Mouse (Mus musculus) midbrain, embryonic 12.5 days (tissue): Measurements from ENCODE around the gene B4galt1. TPM values are rescaled to one million over a fixed set of nuclear protein-coding genes. Genes with fewer than 3 reads are reported as not detected.
"Not testable (repeated sequence)": the region's sequence is repeated elsewhere in the genome, so short reads cannot be mapped to it uniquely, and the experiment has no call there.

Source experiments
- ATAC-seq: fragments of 200-750 bp; cut with Nextera tagmentation; 2 replicates; pipeline ENCODE4 v1.8.0; 2017; ENCODE audit warnings: low read depth, moderate TSS enrichment, moderate library complexity; ENCODE audit not compliant: low FRiP score
- H3K27ac ChIP-seq: fragments of 300-500 bp; sonication (generic); replicated peaks from 2 replicates; pipeline ENCODE4 v1.5.1; 2016; ENCODE audit warnings: mild to moderate bottlenecking
- H3K27me3 ChIP-seq: fragments of 300-500 bp; sonication (generic); 2 replicates; pipeline ENCODE4 v1.6.1; 2016; ENCODE audit warnings: mild to moderate bottlenecking
- H3K36me3 ChIP-seq: fragments of 300-500 bp; sonication (generic); 2 replicates; pipeline ENCODE4 v1.6.1; 2016
- H3K4me1 ChIP-seq: fragments of 300-500 bp; sonication (generic); 2 replicates; pipeline ENCODE4 v1.6.1; 2016
- H3K4me2 ChIP-seq: fragments of 300-500 bp; sonication (generic); replicated peaks from 2 replicates; pipeline ENCODE4 v1.6.1; 2016; ENCODE audit warnings: mild to moderate bottlenecking, moderate library complexity
- H3K4me3 ChIP-seq: fragments of 300-500 bp; sonication (generic); 2 replicates; pipeline ENCODE4 v1.5.1; 2016; ENCODE audit warnings: mild to moderate bottlenecking
- H3K9ac ChIP-seq: fragments of 300-500 bp; sonication (generic); replicated peaks from 2 replicates; pipeline ENCODE4 v1.6.1; 2016; ENCODE audit warnings: mild to moderate bottlenecking, moderate library complexity
- H3K9me3 ChIP-seq: fragments of 300-500 bp; sonication (generic); 2 replicates; pipeline ENCODE4 v1.6.1; 2016; ENCODE audit warnings: mild to moderate bottlenecking
- WGBS: fragments of 180-500 bp; shearing (Covaris S2); methylation state at CpG from one replicate; pipeline ENCODE4 v1.1.7; 2016; 5-methylcytosine and 5-hydroxymethylcytosine counted together
- polyA plus RNA-seq: library from polyadenylated mRNA; unstranded; fragments of >200 nt; fragmentation: Nextera tagmentation; extraction: Ambion mirVana; gene quantifications from 2 replicates; pipeline ENCODE4 v1.2.1, GENCODE M21; 2016

Gene B4galt1
- polyA plus RNA-seq, 1 experiment from 2014 or later, result 15.2 TPM

GRCm38 (mm10) chr4:40810481-40810880 lies 43.3 kb downstream of the B4galt1 start:
- H3K9ac ChIP-seq, result no peak overlapping the region
- peaks cover 2% of the 10 kb centered on the region for H3K4me1 ChIP-seq
- peaks cover 29% of the 10 kb centered on the region for H3K36me3 ChIP-seq
- no peaks in the 10 kb centered on the region for H3K9me3 ChIP-seq
- ATAC-seq, result no peak
- H3K4me3 ChIP-seq, result no peak overlapping the region
- H3K27me3 ChIP-seq, result no peaks in the 10 kb centered on the region
- 89% methylated on average over 5 of the region's 5 CpGs for WGBS
- H3K27ac ChIP-seq, result no peak overlapping the region
- no peak overlapping the region for H3K4me2 ChIP-seq

DNA sequence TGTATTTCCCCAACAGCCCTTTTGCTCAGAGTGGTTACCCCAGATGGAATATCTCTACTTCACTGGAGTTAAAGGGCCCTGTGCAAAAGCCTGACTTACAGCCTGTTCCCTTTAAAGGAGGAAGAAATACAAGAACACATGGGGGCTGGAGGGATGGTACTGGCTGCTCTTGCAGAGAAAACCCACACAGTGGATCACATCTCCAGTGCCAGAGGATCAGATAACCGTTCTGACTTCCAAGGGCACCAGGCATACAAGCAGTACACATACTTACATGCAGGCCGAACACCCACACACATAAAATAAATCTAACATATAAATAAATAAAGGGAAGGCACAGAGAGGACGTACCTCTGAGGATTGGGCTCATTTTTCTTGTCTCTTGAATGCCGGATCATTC lies 46.4 kb downstream of the B4galt1 start:
- H3K4me1 ChIP-seq, result no peaks in the 10 kb centered on the region
- H3K4me2 ChIP-seq, result no peak overlapping the region
- no peak overlapping the region for H3K27ac ChIP-seq
- ATAC-seq, result no peak
- H3K9me3 ChIP-seq, result no peaks in the 10 kb centered on the region
- WGBS, result 95% methylated on average over 4 of the region's 4 CpGs
- H3K9ac ChIP-seq, result no peak overlapping the region
- H3K4me3 ChIP-seq, result no peak overlapping the region
- peaks cover 30% of the 10 kb centered on the region for H3K36me3 ChIP-seq
- no peaks in the 10 kb centered on the region for H3K27me3 ChIP-seq

DNA sequence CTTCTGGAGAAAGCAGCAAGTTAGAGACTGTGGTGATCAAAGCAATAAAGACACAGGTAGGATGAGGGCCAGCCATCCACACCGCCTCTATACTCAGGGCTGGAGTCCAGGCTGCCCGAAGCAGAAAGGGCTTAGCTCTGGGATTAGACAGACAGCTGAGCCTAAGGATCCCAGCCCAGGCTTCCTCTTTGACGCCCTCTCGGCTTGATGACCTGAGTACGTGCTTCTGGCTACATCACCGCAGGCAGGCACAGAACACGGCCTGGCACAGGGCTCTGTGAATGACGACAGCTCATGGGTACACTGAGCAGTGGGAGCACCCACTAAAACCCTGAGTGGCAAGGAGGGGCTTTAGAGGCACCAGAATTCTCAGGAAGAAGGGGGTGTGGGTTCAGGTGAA lies 48.4 kb downstream of the B4galt1 start:
- no peak for ATAC-seq
- Histone ChIP-seq H3K4me1 (no peaks in the 10 kb centered on the region), H3K9ac (no peak overlapping the region), H3K4me3 (no peak overlapping the region), H3K27me3 (no peaks in the 10 kb centered on the region), H3K36me3 (peaks cover 23% of the 10 kb centered on the region), H3K27ac (no peak overlapping the region), H3K9me3 (no peaks in the 10 kb centered on the region), H3K4me2 (no peak overlapping the region)
- 86% methylated on average over 8 of the region's 8 CpGs for WGBS

DNA sequence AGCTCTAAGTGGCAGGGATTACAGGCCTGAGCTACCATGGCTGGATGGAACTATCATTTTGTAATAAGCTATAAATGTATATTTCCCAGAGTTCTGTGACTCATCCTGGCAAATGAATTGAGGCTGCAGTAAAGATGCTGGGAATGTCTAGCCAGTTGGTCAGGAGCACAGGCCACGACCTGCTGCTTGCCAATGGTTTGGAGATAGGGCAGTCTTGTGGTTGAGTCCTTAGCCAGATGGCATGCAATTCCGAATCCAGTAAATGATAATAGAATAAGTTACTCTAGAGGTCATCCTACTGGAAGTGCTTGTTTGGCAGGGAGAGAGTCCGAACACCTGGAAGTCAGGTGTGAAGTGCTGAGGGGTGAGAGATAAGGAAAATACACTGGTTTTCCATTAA lies 51.0 kb downstream of the B4galt1 start:
- Histone ChIP-seq H3K36me3 (peaks cover 23% of the 10 kb centered on the region), H3K4me3 (no peak overlapping the region), H3K4me2 (no peak overlapping the region), H3K9me3 (no peaks in the 10 kb centered on the region), H3K27me3 (no peaks in the 10 kb centered on the region), H3K27ac (no peak overlapping the region), H3K9ac (no peak overlapping the region), H3K4me1 (no peaks in the 10 kb centered on the region)
- no peak for ATAC-seq
- 94% methylated on average over 3 of the region's 3 CpGs for WGBS

DNA sequence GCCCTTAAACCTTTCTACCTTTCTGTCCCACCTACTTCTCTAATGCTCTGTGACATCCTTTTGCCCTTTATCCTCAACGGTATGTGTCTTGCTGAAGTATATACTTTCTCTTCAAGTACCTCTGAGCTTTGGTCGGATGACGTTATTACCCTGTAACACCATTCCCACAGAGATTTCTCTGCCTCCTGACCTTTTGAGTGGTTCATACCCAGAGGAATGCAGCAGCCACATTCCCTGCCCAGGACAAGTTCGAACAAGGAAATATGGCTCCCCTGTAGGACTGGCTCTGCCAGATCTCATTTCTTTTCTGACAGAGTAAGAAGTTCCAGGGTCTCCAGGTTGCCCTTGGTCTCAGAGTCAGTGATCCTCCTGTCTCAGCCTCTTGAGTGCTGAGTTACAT lies 51.9 kb downstream of the B4galt1 start:
- Histone ChIP-seq H3K9me3 (no peaks in the 10 kb centered on the region), H3K27ac (no peak overlapping the region), H3K9ac (no peak overlapping the region), H3K27me3 (no peaks in the 10 kb centered on the region), H3K4me1 (no peaks in the 10 kb centered on the region), H3K4me3 (no peak overlapping the region), H3K4me2 (no peak overlapping the region), H3K36me3 (peaks cover 17% of the 10 kb centered on the region)
- no peak for ATAC-seq
- WGBS, result 86% methylated on average over 4 of the region's 4 CpGs

DNA sequence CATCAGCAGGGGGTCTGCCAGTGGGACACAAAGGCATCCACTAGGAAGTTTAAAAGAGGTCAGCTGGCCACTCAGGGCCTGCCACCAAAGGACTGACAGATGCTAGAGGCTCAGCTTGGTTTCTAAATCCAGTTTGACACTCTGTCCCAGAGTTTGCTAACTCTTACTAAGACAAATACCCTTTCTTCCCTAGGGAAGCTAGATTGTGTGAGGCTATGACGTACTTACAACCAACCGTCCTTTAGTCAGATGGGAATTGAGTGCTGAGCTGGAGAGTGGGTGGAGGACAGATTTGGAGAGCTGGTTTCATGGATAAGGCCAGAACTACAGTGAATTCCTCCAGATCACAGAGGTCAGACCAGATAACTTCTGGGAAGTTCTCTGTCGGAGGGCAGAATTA lies 52.9 kb downstream of the B4galt1 start:
- H3K9me3 ChIP-seq, result no peaks in the 10 kb centered on the region
- no peak overlapping the region for H3K9ac ChIP-seq
- WGBS, result 83% methylated on average over 3 of the region's 3 CpGs
- H3K27ac ChIP-seq, result no peak overlapping the region
- ATAC-seq, result no peak
- no peak overlapping the region for H3K4me2 ChIP-seq
- no peaks in the 10 kb centered on the region for H3K4me1 ChIP-seq
- H3K4me3 ChIP-seq, result no peak overlapping the region
- 0 out of 2 replicates have a peak, but pooled peaks cover 9% of the 10 kb centered on the region for H3K36me3 ChIP-seq
- H3K27me3 ChIP-seq, result no peaks in the 10 kb centered on the region

- not testable (repeated sequence) for H3K27me3 ChIP-seq, H3K27ac ChIP-seq, H3K4me1 ChIP-seq, ATAC-seq, H3K9ac ChIP-seq, H3K36me3 ChIP-seq, H3K4me3 ChIP-seq, H3K4me2 ChIP-seq, H3K9me3 ChIP-seq
- WGBS, result 64% methylated on average over 2 of the region's 2 CpGs
These were observed 54.8 kb downstream of the B4galt1 start for GRCm38 (mm10) chr4:40798833-40799555.

GRCm38 (mm10) chr4:40795761-40796160 lies 58.0 kb downstream of the B4galt1 start:
- 87% methylated on average over 3 of the region's 3 CpGs for WGBS
- no peaks in the 10 kb centered on the region for H3K4me1 ChIP-seq
- no peaks in the 10 kb centered on the region for H3K27me3 ChIP-seq
- no peaks in the 10 kb centered on the region for H3K9me3 ChIP-seq
- H3K27ac ChIP-seq, result no peak overlapping the region
- no peak for ATAC-seq
- no peak overlapping the region for H3K4me2 ChIP-seq
- no peak overlapping the region for H3K9ac ChIP-seq
- no peaks in the 10 kb centered on the region for H3K36me3 ChIP-seq
- H3K4me3 ChIP-seq, result no peak overlapping the region

DNA sequence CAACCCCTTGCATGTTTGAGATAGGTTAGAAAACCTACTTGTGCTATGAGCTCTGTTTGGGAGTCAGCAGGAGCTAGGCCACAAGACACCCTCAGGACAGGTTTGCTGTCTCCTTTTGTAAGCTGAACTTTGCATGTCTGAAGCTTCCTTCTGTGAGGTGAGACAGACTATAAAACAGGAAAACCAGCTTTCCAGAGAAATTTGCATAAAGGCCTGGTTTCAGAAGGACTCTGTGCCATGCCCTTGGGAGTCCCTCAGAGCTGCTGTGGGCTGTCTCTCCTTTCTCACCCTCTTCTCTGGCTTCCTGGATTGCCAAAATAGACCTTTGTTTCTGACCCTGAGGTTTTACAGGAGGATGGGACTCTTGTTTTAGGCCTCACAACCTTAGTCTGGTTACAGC lies 59.5 kb downstream of the B4galt1 start:
- Histone ChIP-seq H3K36me3 (no peaks in the 10 kb centered on the region), H3K27me3 (no peaks in the 10 kb centered on the region), H3K9ac (no peak overlapping the region), H3K4me2 (no peak overlapping the region), H3K4me1 (no peaks in the 10 kb centered on the region), H3K9me3 (no peaks in the 10 kb centered on the region), H3K27ac (no peak overlapping the region), H3K4me3 (no peak overlapping the region)
- no peak for ATAC-seq

- ATAC-seq, result no peak
- Histone ChIP-seq H3K4me3 (no peak overlapping the region), H3K27me3 (no peaks in the 10 kb centered on the region), H3K9me3 (no peaks in the 10 kb centered on the region), H3K27ac (no peak overlapping the region), H3K4me1 (no peaks in the 10 kb centered on the region), H3K4me2 (no peak overlapping the region), H3K36me3 (no peaks in the 10 kb centered on the region), H3K9ac (no peak overlapping the region)
- WGBS, result 97% methylated on average over 4 of the region's 4 CpGs
These were observed 62.6 kb downstream of the B4galt1 start for GRCm38 (mm10) chr4:40791176-40791575.

GRCm38 (mm10) chr4:40786578-40786977 lies 67.2 kb downstream of the B4galt1 start:
- no peak for ATAC-seq
- no peak overlapping the region for H3K4me2 ChIP-seq
- H3K36me3 ChIP-seq, result no peaks in the 10 kb centered on the region
- H3K9ac ChIP-seq, result no peak overlapping the region
- no peaks in the 10 kb centered on the region for H3K4me1 ChIP-seq
- H3K27me3 ChIP-seq, result no peaks in the 10 kb centered on the region
- no peaks in the 10 kb centered on the region for H3K9me3 ChIP-seq
- no peak overlapping the region for H3K4me3 ChIP-seq
- WGBS, result 68% methylated on average over 4 of the region's 4 CpGs
- no peak overlapping the region for H3K27ac ChIP-seq

- Histone ChIP-seq H3K4me2 (no peak overlapping the region), H3K9me3 (no peaks in the 10 kb centered on the region), H3K4me3 (no peak overlapping the region), H3K27me3 (no peaks in the 10 kb centered on the region), H3K9ac (no peak overlapping the region), H3K36me3 (no peaks in the 10 kb centered on the region), H3K4me1 (no peaks in the 10 kb centered on the region), H3K27ac (no peak overlapping the region)
- no peak for ATAC-seq
- 74% methylated on average over 9 of the region's 9 CpGs for WGBS
These were observed 68.1 kb downstream of the B4galt1 start for GRCm38 (mm10) chr4:40785620-40786166.
